Mouse (Mus musculus) megakaryocyte, embryonic 14.5 days (primary cell): ENCODE data around the gene Rsph10b.

Source experiments
- FLI1 ChIP-seq: IDR thresholded peaks from 2 replicates; pipeline ENCODE4 v1.6.1; 2012; ENCODE audit warnings: low read length, inconsistent platforms, mixed read lengths
- GATA1 ChIP-seq: IDR thresholded peaks from 3 replicates; pipeline ENCODE4 v1.6.1; 2012; ENCODE audit warnings: mixed read lengths, low read length, inconsistent platforms, borderline replicate concordance

DNA sequence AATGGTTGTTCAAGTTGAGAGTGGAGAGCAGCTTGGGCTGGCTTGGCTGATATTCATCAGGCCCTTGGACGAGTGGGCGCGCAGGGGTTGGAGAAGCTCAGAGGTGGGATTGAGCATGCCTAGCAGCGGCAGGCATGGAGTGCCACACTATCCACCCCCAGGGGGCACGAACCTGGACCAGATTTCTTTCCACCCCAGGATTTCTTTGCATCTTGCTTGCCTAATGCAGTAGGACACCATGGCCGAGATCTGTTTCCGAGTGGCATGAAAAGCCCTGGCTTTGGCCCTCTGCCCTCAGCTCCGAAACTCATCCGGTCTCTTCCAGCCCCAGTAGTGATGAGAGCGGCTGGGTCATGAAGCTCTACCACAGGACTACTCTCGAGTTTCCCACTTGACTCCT lies 579 bp downstream of the Rsph10b start:
- TF ChIP-seq GATA1 (no peak), FLI1 (no peak)
